Mouse (Mus musculus) naive thymus-derived CD4-positive, alpha-beta T cell, adult 2 months (primary cell): ENCODE results near the gene Vmn1r36.
"Not testable (repeated sequence)": the region's sequence is repeated elsewhere in the genome, so short reads cannot be mapped to it uniquely, and the experiment has no call there.

ENCODE experiments used
- DNase-seq: peaks from one replicate; pipeline ENCODE4 v3.0.0-alpha.2; 2011; ENCODE audit warnings: low read depth

The Vmn1r36 gene

GRCm38 (mm10) chr6:66719068-66719467 is at the start of gene Vmn1r36:
Gene Vmn1r36 (minus strand): TSS chr6:66719168.
- not testable (repeated sequence) for DNase-seq

- DNase-seq = not testable (repeated sequence)
These were observed 10.1 kb upstream of the Vmn1r36 start, which contains the start of gene Vmn1r37 for GRCm38 (mm10) chr6:66729082-66729481. Gene Vmn1r37 (plus strand): TSS chr6:66729382.

- DNase-seq = no peak
These were observed 5.1 kb downstream of the Vmn1r36 start for GRCm38 (mm10) chr6:66713854-66714253.

- no peak for DNase-seq
These were observed 10.1 kb downstream of the Vmn1r36 start for GRCm38 (mm10) chr6:66708901-66709300.

- no peak for DNase-seq
These were observed 33.2 kb downstream of the Vmn1r36 start, which contains the start of gene Vmn1r35 for GRCm38 (mm10) chr6:66685806-66686205. Gene Vmn1r35 (minus strand): TSS chr6:66685906.
